Mouse (Mus musculus): ENCODE data around the gene Cfb. TPM values are rescaled to one million over a fixed set of nuclear protein-coding genes. Genes with fewer than 3 reads are reported as not detected.

Cfb gene
- total and polyA plus RNA-seq, 2 experiments from 2014 or later = 1.1 to 1.3 TPM

- WGBS = 54% methylated on average over 3 of the region's 3 CpGs
- no peak overlapping the region for H3K27ac ChIP-seq (ENCODE audit: low read depth)
- peaks cover 7% of the 10 kb centered on the region; the same call in 1 of the 2 replicates for H3K9me3 ChIP-seq (replicated peaks; ENCODE audit: control insufficient read depth, low read length)
- H3K4me2 ChIP-seq (ENCODE audit: low read depth, low read length) = no peak overlapping the region
- ATAC-seq (ENCODE audit: insufficient read depth, low read depth) (no peak), DNase-seq (ENCODE audit: low spot score) (no peak)
- no peaks in the 10 kb centered on the region for H3K27me3 ChIP-seq (ENCODE audit: control insufficient read depth, insufficient read depth, low read length)
- no peaks in the 10 kb centered on the region for H3K36me3 ChIP-seq (replicated peaks; ENCODE audit: control insufficient read depth, insufficient read depth, low read length)
- no peak overlapping the region for H3K4me3 ChIP-seq (ENCODE audit: low read depth, low read length)
- no peaks in the 10 kb centered on the region for H3K4me1 ChIP-seq (ENCODE audit: control insufficient read depth, insufficient read depth)
- no peak overlapping the region for H3K9ac ChIP-seq (replicated peaks; ENCODE audit: low read depth, low read length)
- TF ChIP-seq EP300 (IDR thresholded peaks at IDR 0.05; ENCODE audit: low read depth) = no peak
- TF ChIP-seq CTCF (IDR thresholded peaks at IDR 0.05; ENCODE audit: low read depth) = no peak
Measured at GRCm38 (mm10) chr17:34807176-34807575, 55.1 kb downstream of the Cfb start.

Small RNAs within 50 kb of the gene (microRNA-seq; reads per million reads assigned to microRNA genes)
- 0.54 reads per million for gene Mir6970
- gene Mir6971 = 1.8 reads per million, percentile 2 among the genes with 10 or more reads in this experiment
- gene Mir6972 = not detected

Other genes starting within 250 kb of the Cfb start
Only the 30 nearest of the 36 such genes appear.
- 2.6 and 7.1 TPM in 2 replicates for gene Fkbpl, start 217.8 kb downstream of the Cfb start, total RNA-seq (2014; rRNA removed; ENCODE audit: low replicate concordance)
- 12.3 and 13.4 TPM in 2 replicates for gene Fkbpl, start 217.8 kb downstream of the Cfb start, polyA plus RNA-seq (2015; fragmentation: Nextera tagmentation; extraction: Ambion mirVana)
- gene Atf6b, start 215.4 kb downstream of the Cfb start, total RNA-seq (2014; rRNA removed; ENCODE audit: low replicate concordance) = 15.8 and 16.6 TPM in 2 replicates
- 22.5 and 24.3 TPM in 2 replicates for gene Atf6b, start 215.4 kb downstream of the Cfb start, polyA plus RNA-seq (2015; fragmentation: Nextera tagmentation; extraction: Ambion mirVana)
- 24.5 and 26.8 TPM in 2 replicates for gene Tnxb, start 192.0 kb downstream of the Cfb start, total RNA-seq (2014; rRNA removed; ENCODE audit: low replicate concordance)
- gene Tnxb, start 192.0 kb downstream of the Cfb start, polyA plus RNA-seq (2015; fragmentation: Nextera tagmentation; extraction: Ambion mirVana) = 1.8 and 2.0 TPM in 2 replicates
- 0.80 and 0.85 TPM in 2 replicates for gene C4b, start 118.6 kb downstream of the Cfb start, total RNA-seq (2014; rRNA removed; ENCODE audit: low replicate concordance)
- 0.88 and 0.93 TPM in 2 replicates for gene C4b, start 118.6 kb downstream of the Cfb start, polyA plus RNA-seq (2015; fragmentation: Nextera tagmentation; extraction: Ambion mirVana)
- not detected in 2 replicates for gene Cyp21a1, start 58.0 kb downstream of the Cfb start, total RNA-seq (2014; rRNA removed; ENCODE audit: low replicate concordance)
- gene Cyp21a1, start 58.0 kb downstream of the Cfb start, polyA plus RNA-seq (2015; fragmentation: Nextera tagmentation; extraction: Ambion mirVana) = not detected in 2 replicates
- gene Stk19, start 25.6 kb downstream of the Cfb start, total RNA-seq (2014; rRNA removed; ENCODE audit: low replicate concordance) = 2.6 and 9.2 TPM in 2 replicates
- gene Stk19, start 25.6 kb downstream of the Cfb start, polyA plus RNA-seq (2015; fragmentation: Nextera tagmentation; extraction: Ambion mirVana) = 20.5 and 20.7 TPM in 2 replicates
- 19.2 and 22.3 TPM in 2 replicates for gene Dxo, start 25.5 kb downstream of the Cfb start, total RNA-seq (2014; rRNA removed; ENCODE audit: low replicate concordance)
- gene Dxo, start 25.5 kb downstream of the Cfb start, polyA plus RNA-seq (2015; fragmentation: Nextera tagmentation; extraction: Ambion mirVana) = 23.0 and 24.3 TPM in 2 replicates
- gene Skiv2l, start 12.3 kb downstream of the Cfb start, total RNA-seq (2014; rRNA removed; ENCODE audit: low replicate concordance) = 40.3 and 62.1 TPM in 2 replicates
- 15.9 and 18.7 TPM in 2 replicates for gene Skiv2l, start 12.3 kb downstream of the Cfb start, polyA plus RNA-seq (2015; fragmentation: Nextera tagmentation; extraction: Ambion mirVana)
- gene Nelfe, start 12.1 kb downstream of the Cfb start, total RNA-seq (2014; rRNA removed; ENCODE audit: low replicate concordance) = 22.9 and 39.8 TPM in 2 replicates
- 36.3 and 39.9 TPM in 2 replicates for gene Nelfe, start 12.1 kb downstream of the Cfb start, polyA plus RNA-seq (2015; fragmentation: Nextera tagmentation; extraction: Ambion mirVana)
- gene Zbtb12, start 17.0 kb upstream of the Cfb start, total RNA-seq (2014; rRNA removed; ENCODE audit: low replicate concordance) = 6.1 and 7.6 TPM in 2 replicates
- gene Zbtb12, start 17.0 kb upstream of the Cfb start, polyA plus RNA-seq (2015; fragmentation: Nextera tagmentation; extraction: Ambion mirVana) = 0.63 and 0.93 TPM in 2 replicates
- not detected in 2 replicates for gene Gm20547, start 19.5 kb upstream of the Cfb start, total RNA-seq (2014; rRNA removed; ENCODE audit: low replicate concordance)
- gene Gm20547, start 19.5 kb upstream of the Cfb start, polyA plus RNA-seq (2015; fragmentation: Nextera tagmentation; extraction: Ambion mirVana) = not detected in 2 replicates
- 4.5 and 7.1 TPM in 2 replicates for gene C2, start 35.7 kb upstream of the Cfb start, total RNA-seq (2014; rRNA removed; ENCODE audit: low replicate concordance)
- gene C2, start 35.7 kb upstream of the Cfb start, polyA plus RNA-seq (2015; fragmentation: Nextera tagmentation; extraction: Ambion mirVana) = 2.9 and 3.3 TPM in 2 replicates
- gene Ehmt2, start 36.0 kb upstream of the Cfb start, total RNA-seq (2014; rRNA removed; ENCODE audit: low replicate concordance) = 80.3 and 95.8 TPM in 2 replicates
- gene Ehmt2, start 36.0 kb upstream of the Cfb start, polyA plus RNA-seq (2015; fragmentation: Nextera tagmentation; extraction: Ambion mirVana) = 17.5 and 17.6 TPM in 2 replicates
- gene Slc44a4, start 51.9 kb upstream of the Cfb start, total RNA-seq (2014; rRNA removed; ENCODE audit: low replicate concordance) = not detected in 2 replicates
- 0.29 TPM in 1 of 2 replicates, not detected in the other for gene Slc44a4, start 51.9 kb upstream of the Cfb start, polyA plus RNA-seq (2015; fragmentation: Nextera tagmentation; extraction: Ambion mirVana)
- 30.1 and 79.2 TPM in 2 replicates for gene Neu1, start 68.7 kb upstream of the Cfb start, total RNA-seq (2014; rRNA removed; ENCODE audit: low replicate concordance)
- gene Neu1, start 68.7 kb upstream of the Cfb start, polyA plus RNA-seq (2015; fragmentation: Nextera tagmentation; extraction: Ambion mirVana) = 18.6 and 19.5 TPM in 2 replicates
- 6.0 and 21.6 TPM in 2 replicates for gene Hspa1b, start 96.7 kb upstream of the Cfb start, total RNA-seq (2014; rRNA removed; ENCODE audit: low replicate concordance)
- gene Hspa1b, start 96.7 kb upstream of the Cfb start, polyA plus RNA-seq (2015; fragmentation: Nextera tagmentation; extraction: Ambion mirVana) = 0.14 and 0.25 TPM in 2 replicates
- not detected in 2 replicates for gene Gm20481, start 107.4 kb upstream of the Cfb start, total RNA-seq (2014; rRNA removed; ENCODE audit: low replicate concordance)
- not detected in 2 replicates for gene Gm20481, start 107.4 kb upstream of the Cfb start, polyA plus RNA-seq (2015; fragmentation: Nextera tagmentation; extraction: Ambion mirVana)
- 8.2 and 10.2 TPM in 2 replicates for gene Hspa1a, start 109.6 kb upstream of the Cfb start, total RNA-seq (2014; rRNA removed; ENCODE audit: low replicate concordance)
- gene Hspa1a, start 109.6 kb upstream of the Cfb start, polyA plus RNA-seq (2015; fragmentation: Nextera tagmentation; extraction: Ambion mirVana) = 2.5 and 2.8 TPM in 2 replicates
- gene Hspa1l, start 110.2 kb upstream of the Cfb start, total RNA-seq (2014; rRNA removed; ENCODE audit: low replicate concordance) = 3.3 and 5.1 TPM in 2 replicates
- gene Hspa1l, start 110.2 kb upstream of the Cfb start, polyA plus RNA-seq (2015; fragmentation: Nextera tagmentation; extraction: Ambion mirVana) = 1.6 and 1.8 TPM in 2 replicates
- 23.1 and 43.3 TPM in 2 replicates for gene Lsm2, start 119.3 kb upstream of the Cfb start, total RNA-seq (2014; rRNA removed; ENCODE audit: low replicate concordance)
- 63.5 and 64.2 TPM in 2 replicates for gene Lsm2, start 119.3 kb upstream of the Cfb start, polyA plus RNA-seq (2015; fragmentation: Nextera tagmentation; extraction: Ambion mirVana)
- 61.5 and 92.0 TPM in 2 replicates for gene Vars, start 138.5 kb upstream of the Cfb start, total RNA-seq (2014; rRNA removed; ENCODE audit: low replicate concordance)
- gene Vars, start 138.5 kb upstream of the Cfb start, polyA plus RNA-seq (2015; fragmentation: Nextera tagmentation; extraction: Ambion mirVana) = 20.4 and 21.7 TPM in 2 replicates
- gene Vwa7, start 154.1 kb upstream of the Cfb start, total RNA-seq (2014; rRNA removed; ENCODE audit: low replicate concordance) = 0.77 and 0.92 TPM in 2 replicates
- gene Vwa7, start 154.1 kb upstream of the Cfb start, polyA plus RNA-seq (2015; fragmentation: Nextera tagmentation; extraction: Ambion mirVana) = 0.43 and 0.63 TPM in 2 replicates
- 2.1 and 9.6 TPM in 2 replicates for gene Sapcd1, start 165.5 kb upstream of the Cfb start, total RNA-seq (2014; rRNA removed; ENCODE audit: low replicate concordance)
- gene Sapcd1, start 165.5 kb upstream of the Cfb start, polyA plus RNA-seq (2015; fragmentation: Nextera tagmentation; extraction: Ambion mirVana) = 0.77 and 1.2 TPM in 2 replicates
- gene Msh5, start 184.2 kb upstream of the Cfb start, total RNA-seq (2014; rRNA removed; ENCODE audit: low replicate concordance) = 1.2 and 5.0 TPM in 2 replicates
- 1.4 and 1.7 TPM in 2 replicates for gene Msh5, start 184.2 kb upstream of the Cfb start, polyA plus RNA-seq (2015; fragmentation: Nextera tagmentation; extraction: Ambion mirVana)
- 194 and 223 TPM in 2 replicates for gene Clic1, start 187.4 kb upstream of the Cfb start, total RNA-seq (2014; rRNA removed; ENCODE audit: low replicate concordance)
- 203 and 205 TPM in 2 replicates for gene Clic1, start 187.4 kb upstream of the Cfb start, polyA plus RNA-seq (2015; fragmentation: Nextera tagmentation; extraction: Ambion mirVana)
- 97.1 and 114 TPM in 2 replicates for gene Ddah2, start 196.5 kb upstream of the Cfb start, total RNA-seq (2014; rRNA removed; ENCODE audit: low replicate concordance)
- gene Ddah2, start 196.5 kb upstream of the Cfb start, polyA plus RNA-seq (2015; fragmentation: Nextera tagmentation; extraction: Ambion mirVana) = 128 and 130 TPM in 2 replicates
- not detected in 2 replicates for gene Ly6g6c, start 202.9 kb upstream of the Cfb start, total RNA-seq (2014; rRNA removed; ENCODE audit: low replicate concordance)
- gene Ly6g6c, start 202.9 kb upstream of the Cfb start, polyA plus RNA-seq (2015; fragmentation: Nextera tagmentation; extraction: Ambion mirVana) = not detected in 2 replicates
- 0.15 TPM in 1 of 2 replicates, not detected in the other for gene Mpig6b, start 203.7 kb upstream of the Cfb start, total RNA-seq (2014; rRNA removed; ENCODE audit: low replicate concordance)
- 0.15 and 0.16 TPM in 2 replicates for gene Mpig6b, start 203.7 kb upstream of the Cfb start, polyA plus RNA-seq (2015; fragmentation: Nextera tagmentation; extraction: Ambion mirVana)
- gene Ly6g6e, start 214.4 kb upstream of the Cfb start, total RNA-seq (2014; rRNA removed; ENCODE audit: low replicate concordance) = 1.6 TPM in 1 of 2 replicates, not detected in the other
- 0.22 and 0.32 TPM in 2 replicates for gene Ly6g6e, start 214.4 kb upstream of the Cfb start, polyA plus RNA-seq (2015; fragmentation: Nextera tagmentation; extraction: Ambion mirVana)
- 3.8 TPM in 1 of 2 replicates, not detected in the other for gene Ly6g6d, start 215.5 kb upstream of the Cfb start, total RNA-seq (2014; rRNA removed; ENCODE audit: low replicate concordance)
- 3.0 and 3.3 TPM in 2 replicates for gene Ly6g6d, start 215.5 kb upstream of the Cfb start, polyA plus RNA-seq (2015; fragmentation: Nextera tagmentation; extraction: Ambion mirVana)

Data from heart, postnatal 0 days (tissue).